Comparison of ENCODE assay signal across 30 mouse cellular contexts in genomic region chr11:57918447-57919059, GRCm38 (mm10).
DNase-seq lines count a peak whose midpoint lies in the region; ATAC-seq lines count a peak whose summit lies in the region.
"Had no signal": no experiment of that assay in that cellular context is flagged by ENCODE, and none has a peak within 500 bp of the region (broad histone marks: within the 10 kb centered on the region; RNA-seq: fewer than 3 reads in every experiment).

No protein-coding gene starts in this region.

- ATAC-seq in kidney, embryonic 16.5 days (ENCODE audit: low FRiP score, low TSS enrichment), result 0 out of 2 replicates have a peak, but pooled peaks have one; percentile 27
- no peak for ATAC-seq in embryonic facial prominence, embryonic 15.5 days (ENCODE audit: insufficient number of reproducible peaks, low FRiP score, low TSS enrichment, low read depth)
- ATAC-seq in hindbrain, embryonic 12.5 days (ENCODE audit: low FRiP score), result no peak
- no peak for ATAC-seq in midbrain, embryonic 16.5 days
- ATAC-seq: CD4-positive, CD25-positive, alpha-beta regulatory T cell, adult 4 months; forebrain, postnatal 0 days; liver, embryonic 12.5 days; liver, postnatal 0 days; Patski had no signal

- H3K9me3 ChIP-seq in kidney, embryonic 16.5 days (ENCODE audit: low read length), result no peaks in the 10 kb centered on the region
- no peaks in the 10 kb centered on the region for H3K9me3 ChIP-seq in embryonic facial prominence, embryonic 10.5 days
- no peaks in the 10 kb centered on the region for H3K9me3 ChIP-seq in embryonic facial prominence, embryonic 15.5 days (replicated peaks)
- H3K9me3 ChIP-seq in hindbrain, embryonic 12.5 days (replicated peaks), result no peaks in the 10 kb centered on the region
- no peaks in the 10 kb centered on the region for H3K9me3 ChIP-seq in midbrain, embryonic 16.5 days (replicated peaks; ENCODE audit: control insufficient read depth, low read length, poor library complexity, severe bottlenecking)
- H3K9me3 ChIP-seq: forebrain, embryonic 12.5 days; liver, embryonic 12.5 days; midbrain, embryonic 12.5 days; neural tube, embryonic 13.5 days had no signal

- DNase-seq in kidney, postnatal 14 days, result no peak
- DNase-seq in ES-CJ7 (ENCODE audit: low read depth, low spot score), result peak; percentile 70
- DNase-seq in embryonic facial prominence, embryonic 10.5 days (ENCODE audit: low spot score), result peak; percentile 52
- DNase-seq: adrenal gland, postnatal 36 days; cerebellum, adult 18-20 months; cerebellum, postnatal 10 days; forebrain, postnatal 0 days; gastrocnemius, postnatal 25 days; heart, adult 11 months; heart, postnatal 4 days; kidney, adult 11 months; kidney, postnatal 10 days; layer of hippocampus, postnatal 36 days; left cerebral cortex, postnatal 4 days; liver, postnatal 0 days; retina, postnatal 1 day; right cerebral cortex, postnatal 14 days; thymus, postnatal 14 days had no signal

- no peaks in the 10 kb centered on the region for H3K36me3 ChIP-seq in kidney, embryonic 16.5 days (ENCODE audit: insufficient read depth, low read length)
- no peaks in the 10 kb centered on the region for H3K36me3 ChIP-seq in embryonic facial prominence, embryonic 10.5 days (replicated peaks)
- no peaks in the 10 kb centered on the region for H3K36me3 ChIP-seq in embryonic facial prominence, embryonic 15.5 days
- no peaks in the 10 kb centered on the region for H3K36me3 ChIP-seq in hindbrain, embryonic 12.5 days
- H3K36me3 ChIP-seq in midbrain, embryonic 16.5 days (ENCODE audit: control insufficient read depth, insufficient read depth, low read length), result no peaks in the 10 kb centered on the region
- H3K36me3 ChIP-seq: forebrain, embryonic 12.5 days; liver, embryonic 12.5 days; midbrain, embryonic 12.5 days; neural tube, embryonic 13.5 days had no signal

- H3K9ac ChIP-seq in kidney, embryonic 16.5 days (replicated peaks; ENCODE audit: low read length), result no peak overlapping the region
- H3K9ac ChIP-seq in embryonic facial prominence, embryonic 15.5 days, result no peak overlapping the region
- no peak overlapping the region for H3K9ac ChIP-seq in hindbrain, embryonic 12.5 days
- H3K9ac ChIP-seq in midbrain, embryonic 16.5 days (ENCODE audit: low read depth, low read length), result no peak overlapping the region
- H3K9ac ChIP-seq: forebrain, embryonic 12.5 days; forebrain, postnatal 0 days; hindbrain, embryonic 14.5 days; liver, embryonic 12.5 days; liver, postnatal 0 days; midbrain, embryonic 12.5 days; neural tube, embryonic 13.5 days had no signal

- no peak overlapping the region for H3K27ac ChIP-seq in kidney, embryonic 16.5 days (ENCODE audit: low read length)
- 0 out of 2 replicates have a peak overlapping the region, but pooled peaks have one; percentile 10 for H3K27ac ChIP-seq in embryonic facial prominence, embryonic 10.5 days (replicated peaks)
- no peak overlapping the region for H3K27ac ChIP-seq in embryonic facial prominence, embryonic 15.5 days (replicated peaks)
- no peak overlapping the region for H3K27ac ChIP-seq in hindbrain, embryonic 12.5 days
- no peak overlapping the region for H3K27ac ChIP-seq in midbrain, embryonic 16.5 days (ENCODE audit: low read length)
- H3K27ac ChIP-seq: forebrain, embryonic 12.5 days; hindbrain, embryonic 14.5 days; liver, embryonic 12.5 days; midbrain, embryonic 12.5 days; neural tube, embryonic 13.5 days had no signal

- no peak overlapping the region for H3K4me3 ChIP-seq in kidney, embryonic 16.5 days (ENCODE audit: low read length)
- no peak overlapping the region for H3K4me3 ChIP-seq in embryonic facial prominence, embryonic 10.5 days
- H3K4me3 ChIP-seq in embryonic facial prominence, embryonic 15.5 days (replicated peaks), result no peak overlapping the region
- no peak overlapping the region for H3K4me3 ChIP-seq in hindbrain, embryonic 12.5 days
- H3K4me3 ChIP-seq in midbrain, embryonic 16.5 days (ENCODE audit: low read depth, low read length), result no peak overlapping the region
- H3K4me3 ChIP-seq: forebrain, embryonic 12.5 days; liver, embryonic 12.5 days; midbrain, embryonic 12.5 days; neural tube, embryonic 13.5 days had no signal

- 56% methylated on average over 18 of the region's 18 CpGs for WGBS in kidney, embryonic 16.5 days
- WGBS in embryonic facial prominence, embryonic 10.5 days, result 76% methylated on average over 18 of the region's 18 CpGs
- WGBS in embryonic facial prominence, embryonic 15.5 days, result 36% methylated on average over 18 of the region's 18 CpGs
- 76% methylated on average over 18 of the region's 18 CpGs for WGBS in hindbrain, embryonic 12.5 days
- WGBS in midbrain, embryonic 16.5 days, result 81% methylated on average over 18 of the region's 18 CpGs

- H3K4me2 ChIP-seq in kidney, embryonic 16.5 days (replicated peaks; ENCODE audit: low read depth, low read length), result no peak overlapping the region
- H3K4me2 ChIP-seq in embryonic facial prominence, embryonic 15.5 days (replicated peaks), result peak overlapping the region; percentile 15; the same call in 1 of the 2 replicates
- H3K4me2 ChIP-seq in hindbrain, embryonic 12.5 days (replicated peaks), result no peak overlapping the region
- no peak overlapping the region for H3K4me2 ChIP-seq in midbrain, embryonic 16.5 days (ENCODE audit: low read length)
- H3K4me2 ChIP-seq: forebrain, embryonic 12.5 days; heart, embryonic 11.5 days; hindbrain, embryonic 14.5 days; liver, embryonic 12.5 days; midbrain, embryonic 12.5 days; neural tube, embryonic 13.5 days had no signal

- H3K4me1 ChIP-seq in kidney, embryonic 16.5 days (ENCODE audit: insufficient read depth, low read length), result peaks cover 6% of the 10 kb centered on the region; the same call in 1 of the 2 replicates
- H3K4me1 ChIP-seq in embryonic facial prominence, embryonic 10.5 days, result peaks cover 10% of the 10 kb centered on the region; the same call in 1 of the 2 replicates
- peaks cover 5% of the 10 kb centered on the region; the same call in 1 of the 2 replicates for H3K4me1 ChIP-seq in embryonic facial prominence, embryonic 15.5 days
- peaks cover 5% of the 10 kb centered on the region; the same call in 1 of the 2 replicates for H3K4me1 ChIP-seq in hindbrain, embryonic 12.5 days
- H3K4me1 ChIP-seq in midbrain, embryonic 16.5 days (ENCODE audit: control insufficient read depth, insufficient read depth, low read length), result no peaks in the 10 kb centered on the region
- H3K4me1 ChIP-seq: forebrain, embryonic 12.5 days; midbrain, embryonic 12.5 days had no signal

- H3K27me3 ChIP-seq in kidney, embryonic 16.5 days (ENCODE audit: insufficient read depth, low read length), result no peaks in the 10 kb centered on the region
- H3K27me3 ChIP-seq in embryonic facial prominence, embryonic 10.5 days (replicated peaks; ENCODE audit: low read depth, poor library complexity, severe bottlenecking), result no peaks in the 10 kb centered on the region
- H3K27me3 ChIP-seq in embryonic facial prominence, embryonic 15.5 days, result no peaks in the 10 kb centered on the region
- no peaks in the 10 kb centered on the region; the same call in 1 of the 2 replicates for H3K27me3 ChIP-seq in hindbrain, embryonic 12.5 days
- no peaks in the 10 kb centered on the region for H3K27me3 ChIP-seq in midbrain, embryonic 16.5 days (ENCODE audit: control insufficient read depth, insufficient read depth, low read depth, low read length)
- H3K27me3 ChIP-seq: forebrain, embryonic 12.5 days; midbrain, embryonic 12.5 days; neural tube, embryonic 13.5 days; Patski had no signal
